Mouse (Mus musculus): ENCODE data around the gene Sppl2a. TPM values are rescaled to one million over a fixed set of nuclear protein-coding genes. Genes with fewer than 3 reads are reported as not detected.

The Sppl2a gene
- polyA plus RNA-seq, 1 experiment from 2014 or later: 41.7 TPM

DNA sequence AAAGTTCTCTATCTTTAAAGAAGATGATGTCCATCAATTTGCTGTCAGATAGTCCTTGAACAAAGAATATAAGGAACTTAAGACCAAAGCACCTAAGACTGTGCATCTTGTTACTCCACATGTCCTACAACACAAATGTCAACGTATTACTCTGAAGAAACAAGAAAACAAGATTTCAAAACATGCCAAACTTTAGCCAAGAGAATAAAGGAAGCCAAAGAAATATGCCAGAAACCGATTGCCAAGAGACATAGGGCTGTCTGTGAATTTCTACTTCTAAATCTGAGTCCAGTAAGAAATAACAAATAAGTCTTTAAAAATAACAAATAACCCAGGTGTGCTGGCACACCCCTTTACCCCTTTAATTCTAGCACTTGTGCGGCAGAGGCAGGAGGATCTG lies 68.0 kb downstream of the Sppl2a start:
- no peaks in the 10 kb centered on the region for H3K9me3 ChIP-seq (ENCODE audit: control insufficient read depth, low read length)
- ATAC-seq (ENCODE audit: low FRiP score, low TSS enrichment): no peak
- H3K4me2 ChIP-seq (ENCODE audit: low read length): no peak overlapping the region
- H3K27ac ChIP-seq (replicated peaks; ENCODE audit: low read depth, low read length): no peak overlapping the region
- no peak for DNase-seq
- no peak overlapping the region for H3K9ac ChIP-seq (replicated peaks; ENCODE audit: low read length)
- no peaks in the 10 kb centered on the region for H3K36me3 ChIP-seq (ENCODE audit: control insufficient read depth, insufficient read depth, low read length)
- H3K4me3 ChIP-seq (replicated peaks; ENCODE audit: low read depth, low read length): no peak overlapping the region
- WGBS: 97% methylated on average over 3 of the region's 3 CpGs
- no peaks in the 10 kb centered on the region for H3K27me3 ChIP-seq (ENCODE audit: control insufficient read depth, insufficient read depth, low read length)
- no peaks in the 10 kb centered on the region for H3K4me1 ChIP-seq (ENCODE audit: control insufficient read depth, insufficient read depth, low read length)

DNA sequence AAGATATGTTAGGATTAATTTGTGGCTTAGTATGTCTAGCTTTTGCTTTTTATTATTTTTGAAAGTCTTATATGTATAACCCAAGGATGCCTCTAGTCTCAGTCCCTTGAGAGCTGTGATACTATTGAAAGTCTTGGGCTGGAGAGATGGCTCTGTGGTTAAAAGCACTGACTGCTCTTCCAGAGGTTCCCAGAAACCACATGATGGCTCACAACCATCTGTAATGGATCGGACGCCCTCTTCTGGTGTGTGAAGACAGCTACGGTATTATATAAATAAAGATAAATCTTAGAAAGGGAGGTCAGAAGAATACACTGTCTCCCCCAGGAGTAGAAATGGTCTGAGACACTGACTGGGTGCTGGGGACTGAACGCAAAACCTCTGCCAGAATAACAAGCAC lies 88.3 kb downstream of the Sppl2a start:
- H3K27me3 ChIP-seq (ENCODE audit: control insufficient read depth, insufficient read depth, low read length): no peaks in the 10 kb centered on the region
- no peak overlapping the region for H3K9ac ChIP-seq (replicated peaks; ENCODE audit: low read length)
- H3K4me2 ChIP-seq (ENCODE audit: low read length): no peak overlapping the region
- H3K4me3 ChIP-seq (replicated peaks; ENCODE audit: low read depth, low read length): no peak overlapping the region
- H3K27ac ChIP-seq (replicated peaks; ENCODE audit: low read depth, low read length): no peak overlapping the region
- 95% methylated on average over 4 of the region's 4 CpGs for WGBS
- no peak for DNase-seq
- no peak for ATAC-seq (ENCODE audit: low FRiP score, low TSS enrichment)
- H3K4me1 ChIP-seq (ENCODE audit: control insufficient read depth, insufficient read depth, low read length): no peaks in the 10 kb centered on the region
- H3K36me3 ChIP-seq (ENCODE audit: control insufficient read depth, insufficient read depth, low read length): peaks cover 43% of the 10 kb centered on the region
- H3K9me3 ChIP-seq (ENCODE audit: control insufficient read depth, low read length): no peaks in the 10 kb centered on the region

Small RNA genes lying within 50 kb of the gene (microRNA-seq; reads per million reads assigned to microRNA genes)
- gene Mir3473g: not detected

Other genes starting within 250 kb of the Sppl2a start
- gene Usp8, start 225.9 kb downstream of the Sppl2a start, polyA plus RNA-seq (2014; fragmentation: Nextera tagmentation; extraction: Ambion mirVana): 19.6 and 31.1 TPM in 2 replicates
- 3.1 TPM in 2 replicates for gene Usp50, start 149.8 kb downstream of the Sppl2a start, polyA plus RNA-seq (2014; fragmentation: Nextera tagmentation; extraction: Ambion mirVana)
- 38.0 and 38.8 TPM in 2 replicates for gene Trpm7, start 57.0 kb downstream of the Sppl2a start, polyA plus RNA-seq (2014; fragmentation: Nextera tagmentation; extraction: Ambion mirVana)
- gene Ap4e1, start 75.5 kb upstream of the Sppl2a start, polyA plus RNA-seq (2014; fragmentation: Nextera tagmentation; extraction: Ambion mirVana): 7.7 and 12.3 TPM in 2 replicates
- 23.9 and 27.3 TPM in 2 replicates for gene Blvra, start 137.4 kb upstream of the Sppl2a start, polyA plus RNA-seq (2014; fragmentation: Nextera tagmentation; extraction: Ambion mirVana)
- gene Ncaph, start 200.7 kb upstream of the Sppl2a start, polyA plus RNA-seq (2014; fragmentation: Nextera tagmentation; extraction: Ambion mirVana): 10.7 and 19.6 TPM in 2 replicates
- gene Itpripl1, start 210.2 kb upstream of the Sppl2a start, polyA plus RNA-seq (2014; fragmentation: Nextera tagmentation; extraction: Ambion mirVana): 5.6 and 6.4 TPM in 2 replicates